Mouse (Mus musculus) layer of hippocampus, postnatal 25 days (tissue): Measurements from ENCODE around the gene Evl. TPM values are rescaled to one million over a fixed set of nuclear protein-coding genes. Genes with fewer than 3 reads are reported as not detected.

Experiments
- DNase-seq, 2 experiments: peaks; one replicate each; pipeline ENCODE4 v3.0.0; 2022; ENCODE audit warnings: mixed read lengths in 2 of 2, low spot score in 1 of 2; ENCODE audit errors: extremely low spot score in 1 of 2
- total RNA-seq, 2 experiments: library from RNA; stranded (reverse); gene quantifications; 2 replicates each; pipeline ENCODE4 v1.2.3; 2021

Evl gene
- total RNA-seq, 2 experiments from 2014 or later, result 201 to 204 TPM

- no peak for DNase-seq
Observed at GRCm38 (mm10) chr12:108583775-108584174, 29.3 kb downstream of the Evl start.

GRCm38 (mm10) chr12:108590131-108590530, 35.6 kb downstream of the Evl start:
- DNase-seq, result no peak

GRCm38 (mm10) chr12:108591586-108591985, 37.1 kb downstream of the Evl start:
- no peak for DNase-seq

GRCm38 (mm10) chr12:108592866-108593265, 38.3 kb downstream of the Evl start:
- no peak for DNase-seq

GRCm38 (mm10) chr12:108600864-108601263, 46.3 kb downstream of the Evl start:
- no peak for DNase-seq

GRCm38 (mm10) chr12:108601326-108601725, 46.8 kb downstream of the Evl start:
- no peak for DNase-seq

- no peak for DNase-seq
Observed at GRCm38 (mm10) chr12:108604546-108604945, 50.0 kb downstream of the Evl start.

GRCm38 (mm10) chr12:108605521-108606281, 51.2 kb downstream of the Evl start:
- peak in 1 of 2 experiments; percentile 7 for DNase-seq

- peak in 1 of 2 experiments; percentile 11 for DNase-seq
Observed at GRCm38 (mm10) chr12:108606321-108606720, 51.8 kb downstream of the Evl start.

GRCm38 (mm10) chr12:108609446-108609845, 54.9 kb downstream of the Evl start:
- DNase-seq, result no peak

GRCm38 (mm10) chr12:108610255-108610654, 55.7 kb downstream of the Evl start:
- no peak for DNase-seq

- peak in 1 of 2 experiments; percentile 67 for DNase-seq
Observed at GRCm38 (mm10) chr12:108613081-108613480, 58.6 kb downstream of the Evl start.

GRCm38 (mm10) chr12:108617511-108617910, 63.0 kb downstream of the Evl start:
- no peak for DNase-seq

- no peak for DNase-seq
Observed at GRCm38 (mm10) chr12:108619853-108620416, 65.4 kb downstream of the Evl start.

- DNase-seq, result no peak
Observed at GRCm38 (mm10) chr12:108622406-108622805, 67.9 kb downstream of the Evl start.

GRCm38 (mm10) chr12:108629556-108629955, 75.0 kb downstream of the Evl start:
- no peak for DNase-seq

GRCm38 (mm10) chr12:108630741-108631688, 76.5 kb downstream of the Evl start:
- no peak for DNase-seq

GRCm38 (mm10) chr12:108632501-108632900, 78.0 kb downstream of the Evl start:
- no peak for DNase-seq

- no peak for DNase-seq
Observed at GRCm38 (mm10) chr12:108634031-108634430, 79.5 kb downstream of the Evl start.

- DNase-seq, result no peak
Observed at GRCm38 (mm10) chr12:108635501-108635900, 81.0 kb downstream of the Evl start.

GRCm38 (mm10) chr12:108637440-108637839, 82.9 kb downstream of the Evl start:
- no peak for DNase-seq
